Mouse (Mus musculus) midbrain, embryonic 12.5 days (tissue): Measurements from ENCODE around the gene Ceacam20. TPM values are rescaled to one million over a fixed set of nuclear protein-coding genes. Genes with fewer than 3 reads are reported as not detected.

Experiments
- ATAC-seq: fragments of 200-750 bp; cut with Nextera tagmentation; 2 replicates; pipeline ENCODE4 v1.8.0; 2017; ENCODE audit warnings: low read depth, moderate TSS enrichment, moderate library complexity; ENCODE audit not compliant: low FRiP score
- H3K27ac ChIP-seq: fragments of 300-500 bp; sonication (generic); replicated peaks from 2 replicates; pipeline ENCODE4 v1.5.1; 2016; ENCODE audit warnings: mild to moderate bottlenecking
- H3K27me3 ChIP-seq: fragments of 300-500 bp; sonication (generic); 2 replicates; pipeline ENCODE4 v1.6.1; 2016; ENCODE audit warnings: mild to moderate bottlenecking
- H3K36me3 ChIP-seq: fragments of 300-500 bp; sonication (generic); 2 replicates; pipeline ENCODE4 v1.6.1; 2016
- H3K4me1 ChIP-seq: fragments of 300-500 bp; sonication (generic); 2 replicates; pipeline ENCODE4 v1.6.1; 2016
- H3K4me2 ChIP-seq: fragments of 300-500 bp; sonication (generic); replicated peaks from 2 replicates; pipeline ENCODE4 v1.6.1; 2016; ENCODE audit warnings: mild to moderate bottlenecking, moderate library complexity
- H3K4me3 ChIP-seq: fragments of 300-500 bp; sonication (generic); 2 replicates; pipeline ENCODE4 v1.5.1; 2016; ENCODE audit warnings: mild to moderate bottlenecking
- H3K9ac ChIP-seq: fragments of 300-500 bp; sonication (generic); replicated peaks from 2 replicates; pipeline ENCODE4 v1.6.1; 2016; ENCODE audit warnings: mild to moderate bottlenecking, moderate library complexity
- H3K9me3 ChIP-seq: fragments of 300-500 bp; sonication (generic); 2 replicates; pipeline ENCODE4 v1.6.1; 2016; ENCODE audit warnings: mild to moderate bottlenecking
- WGBS: fragments of 180-500 bp; shearing (Covaris S2); methylation state at CpG from one replicate; pipeline ENCODE4 v1.1.7; 2016; 5-methylcytosine and 5-hydroxymethylcytosine counted together
- polyA plus RNA-seq: library from polyadenylated mRNA; unstranded; fragments of >200 nt; fragmentation: Nextera tagmentation; extraction: Ambion mirVana; gene quantifications from 2 replicates; pipeline ENCODE4 v1.2.1, GENCODE M21; 2016

The Ceacam20 gene
- polyA plus RNA-seq, 1 experiment from 2014 or later = not detected

GRCm38 (mm10) chr7:20009987-20010386, 44.8 kb downstream of the Ceacam20 start:
- ATAC-seq = no peak
- Histone ChIP-seq H3K9ac (no peak overlapping the region), H3K9me3 (0 out of 2 replicates have a peak, but pooled peaks cover 8% of the 10 kb centered on the region), H3K27me3 (no peaks in the 10 kb centered on the region), H3K36me3 (no peaks in the 10 kb centered on the region), H3K27ac (no peak overlapping the region), H3K4me1 (no peaks in the 10 kb centered on the region), H3K4me3 (no peak overlapping the region), H3K4me2 (no peak overlapping the region)
- 70% methylated on average over 2 of the region's 2 CpGs for WGBS

Other genes with a start within 250 kb of the Ceacam20 start
- gene Tomm40, start 250.0 kb upstream of the Ceacam20 start, polyA plus RNA-seq = 148 and 152 TPM in 2 replicates
- gene Nectin2, start 214.9 kb upstream of the Ceacam20 start, polyA plus RNA-seq = 46.7 and 53.3 TPM in 2 replicates
- gene Bcam, start 194.4 kb upstream of the Ceacam20 start, polyA plus RNA-seq = 10.7 and 14.1 TPM in 2 replicates
- gene Cblc, start 168.6 kb upstream of the Ceacam20 start, polyA plus RNA-seq = 0.27 and 0.36 TPM in 2 replicates
- 0.52 and 0.64 TPM in 2 replicates for gene Bcl3, start 142.6 kb upstream of the Ceacam20 start, polyA plus RNA-seq
- 0.63 and 1.4 TPM in 2 replicates for gene Gm19345, start 113.4 kb upstream of the Ceacam20 start, polyA plus RNA-seq
- gene Ceacam16, start 104.1 kb upstream of the Ceacam20 start, polyA plus RNA-seq = 0.17 TPM in 1 of 2 replicates, not detected in the other
- not detected in 2 replicates for gene Ceacam19, start 77.4 kb upstream of the Ceacam20 start, polyA plus RNA-seq
- gene Pvr, start 44.3 kb upstream of the Ceacam20 start, polyA plus RNA-seq = 3.4 and 3.7 TPM in 2 replicates
- not detected in 2 replicates for gene Igsf23, start 14.7 kb upstream of the Ceacam20 start, polyA plus RNA-seq
- gene Nlrp9b, start 26.1 kb downstream of the Ceacam20 start, polyA plus RNA-seq = not detected in 2 replicates
- gene Vmn1r91, start 134.3 kb downstream of the Ceacam20 start, polyA plus RNA-seq = not detected in 2 replicates
- gene Gm16442, start 157.2 kb downstream of the Ceacam20 start, polyA plus RNA-seq = not detected in 2 replicates
- not detected in 2 replicates for gene Vmn1r93, start 173.7 kb downstream of the Ceacam20 start, polyA plus RNA-seq
- not detected in 2 replicates for gene Vmn1r94, start 203.0 kb downstream of the Ceacam20 start, polyA plus RNA-seq
- not detected in 2 replicates for gene Vmn1r95, start 228.3 kb downstream of the Ceacam20 start, polyA plus RNA-seq
- gene Gm6164, start 240.2 kb downstream of the Ceacam20 start, polyA plus RNA-seq = not detected in 2 replicates